Mouse (Mus musculus): ENCODE results near the gene Maff.

Maff gene

DNA sequence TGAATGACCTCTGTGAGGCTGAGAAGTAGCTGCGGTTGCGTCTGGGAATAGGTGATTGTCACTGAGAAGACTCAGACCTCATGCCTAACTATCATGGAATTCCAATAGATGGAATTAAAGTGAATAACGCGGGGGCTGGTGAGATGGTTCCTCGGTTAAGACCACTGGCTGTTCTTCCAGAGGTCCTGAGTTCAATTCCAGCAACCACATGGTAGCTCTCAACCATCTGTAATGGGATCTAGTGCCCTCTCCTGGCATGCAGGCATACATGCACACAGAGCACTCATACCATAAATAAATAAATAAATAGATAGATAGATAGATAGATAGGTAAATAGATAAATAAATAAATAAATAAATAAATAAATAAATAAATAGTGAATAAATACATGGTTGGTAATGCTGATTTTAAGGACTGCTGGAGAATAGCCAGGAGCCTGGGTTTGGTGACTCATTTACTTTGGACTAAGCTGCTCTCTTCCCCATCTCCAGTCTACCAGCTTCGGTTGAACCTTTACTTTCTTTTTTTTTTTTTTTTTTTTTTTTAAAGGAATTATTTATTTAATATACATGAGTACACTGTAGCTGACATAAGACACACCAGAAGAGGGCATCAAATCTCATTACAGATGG, 17.0 kb upstream of the Maff start:
- ATAC-seq (ENCODE audit: insufficient number of reproducible peaks, low FRiP score, low TSS enrichment): no peak

DNA sequence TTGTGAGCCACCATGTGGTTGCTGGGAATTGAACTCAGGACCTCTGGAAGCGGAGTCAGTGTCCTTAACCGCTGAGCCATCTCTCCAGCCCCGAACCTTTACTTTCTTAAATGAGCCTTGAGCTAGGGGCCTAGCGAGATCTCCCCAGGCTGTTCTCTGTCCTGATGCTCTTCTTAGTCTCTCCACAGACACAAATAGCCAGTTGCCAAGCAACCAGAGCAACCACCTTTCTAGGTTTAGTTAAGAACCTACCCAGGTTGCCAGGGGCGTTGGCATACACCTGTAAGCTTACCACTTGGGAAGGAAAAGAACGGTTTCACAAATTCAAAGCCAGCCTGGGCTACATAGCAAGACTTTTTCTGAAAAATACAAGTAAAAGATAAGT, 16.4 kb upstream of the Maff start:
- no peak for ATAC-seq (ENCODE audit: insufficient number of reproducible peaks, low FRiP score, low TSS enrichment)

GRCm38 (mm10) chr15:79330521-79330920, 15.9 kb upstream of the Maff start:
- no peak for ATAC-seq (ENCODE audit: insufficient number of reproducible peaks, low FRiP score, low TSS enrichment)

GRCm38 (mm10) chr15:79333409-79333808, 13.0 kb upstream of the Maff start:
- no peak for ATAC-seq (ENCODE audit: insufficient number of reproducible peaks, low FRiP score, low TSS enrichment)

DNA sequence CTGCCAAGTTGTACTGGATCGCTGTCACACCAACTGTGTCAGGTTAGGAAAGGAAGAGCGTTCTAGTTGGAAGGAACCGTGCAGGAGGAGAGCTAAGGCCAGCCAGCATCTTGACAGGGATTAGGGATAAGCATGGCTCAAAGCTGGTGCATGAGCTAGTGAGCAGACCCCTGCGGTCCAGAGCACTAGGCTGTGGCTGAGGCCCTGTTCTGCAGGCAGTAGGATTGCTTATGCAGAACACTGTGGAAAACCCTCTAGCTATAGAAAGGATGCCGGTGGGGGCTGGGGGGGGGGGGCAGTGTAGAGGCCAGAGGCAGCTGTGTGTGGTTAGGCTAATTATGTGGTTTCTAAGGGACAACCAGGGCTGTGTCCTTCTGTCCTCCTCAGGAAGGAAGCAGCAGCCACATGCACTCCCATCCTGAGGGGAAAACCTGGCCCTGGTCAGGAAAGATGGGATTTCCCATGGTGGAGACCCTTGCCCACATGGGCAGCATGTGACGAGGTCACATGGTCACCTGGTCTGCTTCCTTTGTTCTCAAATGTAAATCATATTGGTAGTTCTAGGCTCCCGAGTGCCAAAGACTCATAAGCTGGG, 11.3 kb upstream of the Maff start:
- ATAC-seq (ENCODE audit: insufficient number of reproducible peaks, low FRiP score, low TSS enrichment): no peak

DNA sequence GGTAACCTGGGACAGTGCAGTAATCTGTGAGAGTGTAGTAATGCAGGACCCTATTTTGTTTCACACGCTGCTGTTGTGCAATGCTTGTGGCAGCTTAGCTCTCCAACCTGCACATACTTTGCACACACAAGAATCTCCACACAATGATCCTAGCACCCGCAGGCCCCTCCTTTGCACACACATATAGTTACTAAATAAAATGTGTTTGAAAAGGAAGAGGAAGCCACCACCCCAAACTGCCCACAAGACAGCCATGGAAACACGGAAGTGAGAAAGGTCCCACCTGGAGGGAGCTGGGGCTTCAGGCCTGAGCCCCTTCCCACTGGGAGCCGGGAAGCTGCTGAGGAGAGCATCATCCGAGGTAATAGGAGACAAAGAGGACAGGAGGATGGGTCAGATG, 7.4 kb upstream of the Maff start:
- no peak for ATAC-seq (ENCODE audit: insufficient number of reproducible peaks, low FRiP score, low TSS enrichment)

DNA sequence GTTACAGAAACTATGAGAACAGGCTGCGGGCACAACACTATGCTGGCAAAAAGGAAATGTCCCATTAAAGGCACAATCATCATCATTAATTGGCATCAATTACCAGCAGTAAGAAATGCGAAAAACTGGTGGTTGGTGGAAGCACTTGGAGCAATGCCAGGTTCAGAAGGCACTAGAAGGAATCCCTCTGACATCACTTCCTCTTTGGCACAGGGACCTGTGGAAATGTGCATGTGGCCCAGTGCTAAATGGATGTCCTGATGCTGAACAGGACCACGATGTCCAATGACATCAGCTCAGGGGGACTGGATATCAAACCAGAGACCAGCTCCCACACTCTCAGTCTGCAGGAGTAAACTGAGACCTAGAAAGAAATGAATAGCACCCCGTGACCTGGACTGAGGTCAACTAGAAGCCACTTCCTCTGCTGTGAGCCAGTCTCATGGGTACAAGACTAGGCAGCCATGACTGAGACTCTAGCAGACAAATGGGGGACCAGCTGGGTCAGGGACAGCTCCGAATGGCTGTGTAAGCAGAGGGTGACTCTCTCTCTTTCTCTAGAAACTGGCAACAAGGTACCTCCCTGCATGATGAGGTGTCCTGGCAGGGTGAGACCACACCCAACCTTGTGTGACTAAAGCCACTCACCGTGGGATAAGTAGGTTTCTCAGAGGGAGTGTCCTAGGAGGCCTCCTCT, 3.6 kb upstream of the Maff start:
- ATAC-seq (ENCODE audit: insufficient number of reproducible peaks, low FRiP score, low TSS enrichment): no peak

- no peak for ATAC-seq (ENCODE audit: insufficient number of reproducible peaks, low FRiP score, low TSS enrichment)
Observed at GRCm38 (mm10) chr15:79344627-79345026, 1.8 kb upstream of the Maff start.

DNA sequence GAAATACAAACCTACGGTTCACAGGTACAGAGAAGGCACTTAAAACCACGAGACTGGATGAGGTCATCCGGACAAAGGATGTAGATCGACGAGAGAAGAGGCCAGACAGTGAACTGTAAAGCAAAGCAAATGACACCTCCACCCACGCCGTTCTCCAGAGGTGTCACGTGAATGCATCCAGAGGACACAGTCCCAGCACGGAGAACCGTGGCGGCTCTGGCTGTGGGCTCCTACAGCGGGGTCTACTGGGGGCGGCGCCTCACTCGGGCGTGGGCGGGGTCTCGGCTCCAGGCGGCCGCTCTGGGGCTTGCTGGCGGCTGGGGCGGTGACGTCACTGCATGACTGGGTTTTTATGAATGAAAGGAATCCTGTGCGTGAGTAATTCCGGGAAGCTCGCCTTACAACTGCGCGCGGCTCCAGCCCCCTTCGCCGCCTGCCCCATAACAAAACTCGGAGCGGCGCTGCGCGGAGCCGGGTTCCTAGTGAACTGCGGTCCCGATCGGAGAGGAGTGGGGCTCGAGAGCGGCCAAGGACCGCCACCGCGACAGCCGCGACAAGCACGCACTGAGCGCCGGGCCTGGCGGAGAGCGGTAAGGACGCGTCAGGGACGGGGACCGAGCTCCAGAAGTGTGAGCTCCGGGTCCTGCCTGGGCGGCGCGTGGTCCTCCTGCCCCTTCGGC, 884 bp downstream of the Maff start:
- 0 out of 2 replicates have a peak, but pooled peaks have one; percentile 56 for ATAC-seq (ENCODE audit: insufficient number of reproducible peaks, low FRiP score, low TSS enrichment)

DNA sequence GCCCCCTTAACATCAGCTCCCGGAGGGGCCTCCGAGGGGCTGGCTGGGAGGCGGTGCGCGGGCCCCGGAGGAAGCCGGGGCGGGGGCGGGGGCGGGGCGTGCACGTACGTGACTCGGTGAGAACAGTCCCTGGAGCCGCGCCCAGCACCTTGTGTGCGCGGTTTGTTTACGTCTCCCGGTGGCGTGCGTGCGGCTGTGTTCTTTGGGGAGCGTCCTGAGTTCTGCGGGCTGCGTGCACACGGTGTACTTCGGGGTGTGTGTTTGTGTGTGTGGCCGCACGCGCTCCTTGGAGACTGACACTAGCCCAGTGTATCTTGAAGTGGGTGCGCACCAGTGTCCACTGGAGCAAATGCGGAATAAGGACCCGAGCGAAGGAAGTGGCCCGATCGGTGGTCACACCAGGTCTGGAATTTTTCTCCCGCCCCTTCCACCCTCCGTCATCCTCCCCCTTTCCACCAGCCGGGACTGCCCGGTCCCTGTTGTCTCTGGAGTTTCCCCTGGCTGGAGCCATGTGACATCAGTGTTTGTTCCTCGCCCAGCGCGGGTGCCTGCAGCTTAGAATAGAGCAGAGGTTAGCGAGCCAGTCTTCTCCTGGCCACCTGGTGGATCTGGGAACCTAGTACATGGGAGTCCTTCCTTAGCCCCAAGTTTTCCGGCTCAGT, 1.6 kb downstream of the Maff start:
- peak; percentile 23; the same call in 1 of the 2 replicates for ATAC-seq (ENCODE audit: insufficient number of reproducible peaks, low FRiP score, low TSS enrichment)

DNA sequence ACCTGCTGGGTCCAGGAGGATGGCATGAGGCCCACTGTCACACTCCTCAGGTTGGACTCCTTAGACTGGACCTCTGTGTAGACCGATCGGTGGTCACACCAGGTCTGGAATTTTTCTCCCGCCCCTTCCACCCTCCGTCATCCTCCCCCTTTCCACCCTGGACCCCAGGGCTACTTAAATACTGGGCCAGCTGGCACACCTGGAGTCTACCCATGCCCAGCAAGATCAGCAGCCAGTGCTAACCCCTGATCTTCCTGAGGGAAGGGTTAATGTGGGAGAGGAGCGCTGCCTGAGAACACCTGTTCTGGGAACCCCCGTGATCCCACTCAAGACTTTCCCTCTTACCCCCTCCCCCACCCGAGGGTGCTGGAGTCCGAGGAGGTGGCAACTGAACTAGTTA, 2.2 kb downstream of the Maff start:
- ATAC-seq (ENCODE audit: insufficient number of reproducible peaks, low FRiP score, low TSS enrichment): no peak

GRCm38 (mm10) chr15:79350866-79351265, 4.4 kb downstream of the Maff start:
- no peak for ATAC-seq (ENCODE audit: insufficient number of reproducible peaks, low FRiP score, low TSS enrichment)

DNA sequence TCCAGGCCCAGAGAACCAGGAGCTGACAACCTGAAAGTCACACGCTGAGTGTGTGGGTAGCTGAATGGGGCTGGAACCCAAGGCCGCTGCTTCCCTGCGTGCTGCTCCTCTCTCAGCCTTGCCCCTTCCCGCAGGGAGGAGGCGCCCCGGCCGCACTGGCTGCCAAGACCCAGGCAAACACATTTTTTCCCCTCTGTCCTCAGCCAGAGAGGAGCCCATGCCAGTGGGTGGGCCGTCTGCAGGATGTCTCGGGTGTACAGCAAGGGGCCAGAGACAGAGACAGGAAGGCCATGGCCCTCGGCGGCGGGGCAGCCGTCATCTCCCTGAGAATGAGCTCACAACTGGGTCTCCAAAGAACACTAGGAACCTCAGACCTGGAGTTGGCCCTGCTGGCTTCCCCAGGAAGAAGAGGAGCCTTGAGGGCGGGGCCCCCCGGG, 4.9 kb downstream of the Maff start:
- no peak for ATAC-seq (ENCODE audit: insufficient number of reproducible peaks, low FRiP score, low TSS enrichment)

DNA sequence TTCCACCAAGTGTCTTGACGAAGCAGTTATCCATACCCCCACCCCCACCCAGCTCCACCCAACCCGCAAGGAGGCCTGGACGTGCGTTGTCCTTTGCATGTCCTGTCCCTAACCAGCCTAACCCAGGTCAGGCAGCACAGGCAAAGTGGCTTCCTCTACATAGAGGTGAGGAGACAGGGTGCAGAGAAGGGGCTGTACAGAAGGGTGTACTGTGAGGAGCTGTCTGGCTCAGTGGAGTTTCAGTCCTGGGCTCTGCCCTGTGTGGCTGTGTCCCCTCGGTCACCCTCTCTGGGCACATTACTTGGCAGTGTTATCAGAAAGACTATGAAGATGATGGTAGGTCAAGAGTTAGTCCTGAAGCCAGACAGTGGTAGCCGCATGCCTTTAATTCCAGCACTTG, 6.1 kb downstream of the Maff start:
- ATAC-seq (ENCODE audit: insufficient number of reproducible peaks, low FRiP score, low TSS enrichment): no peak

DNA sequence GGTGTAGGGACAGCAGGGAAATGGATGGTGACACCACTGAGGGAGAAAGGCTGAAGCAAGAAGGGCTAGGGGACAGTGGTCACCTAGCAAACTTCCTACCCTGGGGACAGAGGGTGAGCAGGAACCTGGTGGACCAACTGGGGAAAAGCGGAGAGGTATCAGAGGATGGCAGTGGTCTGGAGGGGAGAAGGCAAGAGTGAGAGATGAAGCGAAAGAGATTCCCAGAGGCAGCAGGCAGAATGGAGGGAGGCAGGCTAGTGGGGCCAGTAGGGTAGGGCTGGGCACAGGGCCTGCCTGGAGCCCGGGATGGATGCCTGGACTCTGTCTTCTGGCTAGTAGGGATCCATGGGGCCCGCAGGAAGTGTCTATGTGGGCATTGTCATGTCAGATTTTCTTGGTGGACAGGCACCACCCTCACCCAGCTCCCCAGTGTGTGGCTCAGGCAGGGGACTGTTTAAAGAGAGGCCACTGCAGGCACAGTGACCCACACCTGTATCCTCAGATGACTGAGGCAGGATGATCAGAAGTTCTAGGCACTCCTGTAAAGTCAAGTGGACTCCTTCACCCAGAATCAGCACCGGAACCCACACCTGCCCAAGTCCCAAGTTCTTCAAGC, 7.4 kb downstream of the Maff start:
- no peak for ATAC-seq (ENCODE audit: insufficient number of reproducible peaks, low FRiP score, low TSS enrichment)

GRCm38 (mm10) chr15:79354619-79355018, 8.2 kb downstream of the Maff start:
- ATAC-seq (ENCODE audit: insufficient number of reproducible peaks, low FRiP score, low TSS enrichment): no peak

DNA sequence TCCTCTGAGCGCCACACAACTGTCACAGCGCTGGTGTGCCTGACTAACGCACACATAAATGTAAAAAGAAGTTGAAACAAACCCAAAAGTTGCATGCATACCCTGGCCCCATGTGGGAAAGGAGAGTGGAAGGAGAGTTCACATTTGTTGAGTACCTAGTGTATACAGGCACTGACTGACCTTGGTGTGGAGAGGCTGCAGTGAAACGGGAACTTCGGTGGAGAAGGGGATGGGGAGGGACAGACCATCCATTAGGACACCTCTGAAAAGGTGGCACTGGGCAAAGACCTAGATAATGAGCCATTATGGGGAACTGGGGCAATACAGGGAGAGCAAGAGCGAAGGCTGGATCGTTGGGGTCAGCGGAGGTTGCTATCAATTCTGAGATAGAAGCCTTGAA, 10.1 kb downstream of the Maff start:
- ATAC-seq (ENCODE audit: insufficient number of reproducible peaks, low FRiP score, low TSS enrichment): no peak

- ATAC-seq (ENCODE audit: insufficient number of reproducible peaks, low FRiP score, low TSS enrichment): no peak
Observed at GRCm38 (mm10) chr15:79357036-79357911, 10.9 kb downstream of the Maff start.

- no peak for ATAC-seq (ENCODE audit: insufficient number of reproducible peaks, low FRiP score, low TSS enrichment)
Observed at GRCm38 (mm10) chr15:79357974-79358690, 11.7 kb downstream of the Maff start.

Data from cerebellum, adult (tissue).